Mouse (Mus musculus): ENCODE results near the gene Btbd35f15.
"Not testable (repeated sequence)": the region's sequence is repeated elsewhere in the genome, so short reads cannot be mapped to it uniquely, and the experiment has no call there.

Gene Btbd35f15

GRCm38 (mm10) chrX:33577214-33577613, at the start of gene Btbd35f15:
Gene Btbd35f15 (minus strand): TSS chrX:33577314.
- CTCF ChIA-PET, POLR2A ChIA-PET: not testable (repeated sequence)
